Mouse (Mus musculus): ENCODE data around the gene Mxd4. TPM values are rescaled to one million over a fixed set of nuclear protein-coding genes. Genes with fewer than 3 reads are reported as not detected.
A peak's percentile ranks its signal among the peaks of the same experiment; 100 is the strongest.

Mxd4 gene
- polyA plus RNA-seq, 1 experiment, result 69.7 TPM

DNA sequence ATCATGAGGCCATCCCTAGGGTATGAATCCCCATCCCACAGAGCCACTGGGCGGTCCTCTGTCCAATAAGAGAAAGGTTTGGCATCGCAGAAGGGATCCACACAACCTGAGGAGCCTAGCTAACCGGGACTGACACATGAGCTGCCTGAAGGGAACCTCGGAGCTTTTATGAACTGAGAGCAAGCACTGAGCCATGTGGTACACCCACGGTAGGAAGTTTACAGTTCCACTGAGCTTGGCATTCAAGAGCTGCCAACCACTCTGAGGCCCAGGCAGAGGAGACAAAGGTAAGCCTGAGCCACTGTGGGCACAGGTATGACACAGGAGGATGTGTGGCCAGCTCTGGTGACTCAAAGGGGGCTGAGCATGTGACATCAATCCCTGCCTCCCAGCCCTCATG is 37.0 kb upstream of the Mxd4 start:
- Histone ChIP-seq H3K4me3 (ENCODE audit: insufficient read depth, low read length) (no peak overlapping the region), H3K4me1 (ENCODE audit: control insufficient read depth, insufficient read depth, low read length) (no peaks in the 10 kb centered on the region), H3K27ac (ENCODE audit: insufficient read depth, low read length) (no peak overlapping the region)
- TF ChIP-seq CTCF (IDR thresholded peaks at IDR 0.05; ENCODE audit: borderline replicate concordance, insufficient read depth, low read length) (no peak), POLR2A (IDR thresholded peaks at IDR 0.05; ENCODE audit: low read depth, low read length) (no peak)

DNA sequence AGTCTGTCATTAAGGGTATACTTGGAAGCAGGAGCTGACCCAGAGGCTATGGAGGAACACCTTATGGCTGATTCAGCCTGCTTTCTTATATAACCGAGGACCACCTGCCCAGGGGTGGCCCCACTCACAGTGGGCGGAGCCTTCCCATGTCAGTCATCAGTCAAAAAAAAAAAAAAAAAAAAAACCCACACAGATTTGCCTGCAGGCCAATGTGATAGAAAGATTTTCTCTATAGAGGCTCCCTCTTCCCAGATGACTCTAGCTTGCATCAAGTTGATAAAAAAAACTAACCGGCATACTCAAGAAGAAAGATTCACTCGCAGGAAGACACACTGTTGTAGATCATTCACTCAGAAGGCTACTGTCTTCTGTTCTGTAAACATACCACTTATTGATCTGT is 32.5 kb upstream of the Mxd4 start:
- H3K4me3 ChIP-seq (ENCODE audit: insufficient read depth, low read length), result no peak overlapping the region
- no peak overlapping the region for H3K27ac ChIP-seq (ENCODE audit: insufficient read depth, low read length)
- TF ChIP-seq CTCF (IDR thresholded peaks at IDR 0.05; ENCODE audit: borderline replicate concordance, insufficient read depth, low read length) (no peak), POLR2A (IDR thresholded peaks at IDR 0.05; ENCODE audit: low read depth, low read length) (no peak)
- H3K4me1 ChIP-seq (ENCODE audit: control insufficient read depth, insufficient read depth, low read length), result no peaks in the 10 kb centered on the region

DNA sequence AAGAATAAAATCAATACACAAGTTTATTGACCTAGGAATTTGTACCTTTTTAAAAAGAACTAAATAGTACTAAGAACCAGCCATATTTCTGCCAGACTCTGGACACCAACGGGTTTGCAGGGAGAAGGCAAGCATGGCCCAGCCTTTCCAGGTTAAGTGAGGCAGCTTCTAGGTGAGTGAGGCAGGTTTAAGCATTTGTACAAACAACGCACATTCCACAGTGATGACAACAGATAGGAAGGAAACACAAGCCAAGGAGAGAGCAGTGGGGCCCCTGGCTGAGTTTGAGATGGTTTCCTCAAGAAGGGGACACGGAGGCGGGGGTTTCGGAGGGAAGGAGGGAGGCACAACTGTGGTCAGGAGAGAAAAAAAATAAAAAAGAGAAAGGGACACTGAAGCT is 31.2 kb upstream of the Mxd4 start:
- TF ChIP-seq CTCF (IDR thresholded peaks at IDR 0.05; ENCODE audit: borderline replicate concordance, insufficient read depth, low read length), result no peak
- no peak for TF ChIP-seq POLR2A (IDR thresholded peaks at IDR 0.05; ENCODE audit: low read depth, low read length)
- H3K4me1 ChIP-seq (ENCODE audit: control insufficient read depth, insufficient read depth, low read length), result no peaks in the 10 kb centered on the region
- no peak overlapping the region for H3K4me3 ChIP-seq (ENCODE audit: insufficient read depth, low read length)
- H3K27ac ChIP-seq (ENCODE audit: insufficient read depth, low read length), result no peak overlapping the region

DNA sequence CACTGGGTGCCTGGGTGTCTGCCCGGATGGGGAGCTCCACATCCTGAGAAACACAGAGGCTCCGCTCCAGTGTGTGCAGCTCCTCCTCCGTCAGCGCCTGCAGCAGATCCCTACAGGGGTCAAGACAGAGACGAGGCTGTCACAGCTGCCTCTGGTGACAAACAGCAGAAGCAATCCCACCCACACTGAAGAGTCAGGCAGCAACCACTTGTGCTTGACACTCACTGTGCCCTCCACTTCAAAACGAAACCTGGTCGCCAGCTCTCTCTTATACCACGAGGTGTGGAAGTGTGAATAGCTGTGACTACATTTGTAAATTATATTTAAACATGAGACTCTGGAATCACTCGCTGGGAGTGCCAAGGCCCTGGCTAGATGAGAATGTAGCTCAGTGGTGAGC is 30.2 kb upstream of the Mxd4 start:
- Histone ChIP-seq H3K27ac (ENCODE audit: insufficient read depth, low read length) (no peak overlapping the region), H3K4me3 (ENCODE audit: insufficient read depth, low read length) (no peak overlapping the region), H3K4me1 (ENCODE audit: control insufficient read depth, insufficient read depth, low read length) (no peaks in the 10 kb centered on the region)
- TF ChIP-seq CTCF (IDR thresholded peaks at IDR 0.05; ENCODE audit: borderline replicate concordance, insufficient read depth, low read length) (no peak), POLR2A (IDR thresholded peaks at IDR 0.05; ENCODE audit: low read depth, low read length) (no peak)

DNA sequence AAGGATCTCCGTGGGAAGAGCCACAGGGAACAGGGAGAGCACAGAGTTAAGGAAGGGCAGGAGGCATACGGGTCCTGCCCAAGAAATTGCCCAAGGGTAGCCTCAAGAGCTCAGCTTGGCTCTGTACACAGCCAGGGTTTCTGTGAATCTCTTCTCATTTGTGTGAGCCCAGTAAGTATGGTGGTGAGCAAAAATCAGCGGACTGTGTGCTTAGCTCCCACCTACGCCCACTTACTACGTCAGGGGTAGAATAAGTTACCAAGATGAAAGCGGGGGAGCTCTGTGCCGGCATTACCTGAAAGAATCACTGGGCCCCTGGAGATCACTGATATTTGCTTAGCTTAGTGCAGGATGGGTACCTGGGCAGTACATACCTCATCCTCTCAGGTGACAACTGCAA is 28.5 kb upstream of the Mxd4 start:
- no peak for TF ChIP-seq CTCF (IDR thresholded peaks at IDR 0.05; ENCODE audit: borderline replicate concordance, insufficient read depth, low read length)
- TF ChIP-seq POLR2A (IDR thresholded peaks at IDR 0.05; ENCODE audit: low read depth, low read length), result no peak
- no peaks in the 10 kb centered on the region for H3K4me1 ChIP-seq (ENCODE audit: control insufficient read depth, insufficient read depth, low read length)
- no peak overlapping the region for H3K4me3 ChIP-seq (ENCODE audit: insufficient read depth, low read length)
- H3K27ac ChIP-seq (ENCODE audit: insufficient read depth, low read length), result no peak overlapping the region

DNA sequence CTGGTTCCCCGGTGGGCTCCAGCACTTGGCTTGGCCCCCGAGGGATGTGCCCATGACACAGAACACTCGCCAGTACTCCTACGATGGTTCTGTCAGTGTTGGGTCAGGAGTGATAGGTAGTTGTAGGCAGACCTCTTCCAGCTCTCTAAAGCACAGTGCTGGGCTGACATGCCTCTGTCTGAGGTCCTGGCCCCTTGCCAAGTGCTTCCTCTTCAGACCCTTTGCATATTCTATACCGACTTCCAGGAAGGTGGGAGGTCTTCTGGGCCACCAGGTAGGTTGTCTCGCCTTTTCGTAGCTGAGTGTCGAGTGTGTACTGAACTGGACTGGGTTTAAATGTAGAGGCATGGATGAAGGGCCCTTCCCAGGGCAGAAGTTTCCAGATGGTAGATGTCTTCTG is 26.1 kb upstream of the Mxd4 start:
- Histone ChIP-seq H3K4me1 (ENCODE audit: control insufficient read depth, insufficient read depth, low read length) (no peaks in the 10 kb centered on the region), H3K27ac (ENCODE audit: insufficient read depth, low read length) (no peak overlapping the region)
- TF ChIP-seq CTCF (IDR thresholded peaks at IDR 0.05; ENCODE audit: borderline replicate concordance, insufficient read depth, low read length) (no peak), POLR2A (IDR thresholded peaks at IDR 0.05; ENCODE audit: low read depth, low read length) (no peak)

DNA sequence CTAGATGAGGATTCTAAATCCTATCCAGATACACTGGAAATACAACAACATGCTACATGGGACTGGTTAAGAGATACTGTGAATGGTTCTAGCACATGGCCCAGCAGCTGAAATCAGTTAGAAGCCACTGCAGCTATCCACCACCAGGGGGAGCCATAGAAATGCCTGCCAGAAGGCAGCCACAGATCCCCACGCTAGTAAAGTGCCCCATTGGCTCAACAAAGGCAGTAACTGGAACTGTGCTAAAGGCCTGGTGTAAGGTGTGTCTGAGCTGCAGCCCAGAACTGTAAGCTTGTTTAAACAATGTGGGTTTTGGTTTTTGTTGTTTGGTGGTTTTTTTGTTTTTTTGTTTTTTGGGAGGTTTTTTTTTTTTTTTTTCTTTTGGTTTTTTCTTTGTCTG is 22.8 kb upstream of the Mxd4 start:
- H3K4me1 ChIP-seq (ENCODE audit: control insufficient read depth, insufficient read depth, low read length), result no peaks in the 10 kb centered on the region
- TF ChIP-seq POLR2A (IDR thresholded peaks at IDR 0.05; ENCODE audit: low read depth, low read length) (no peak), CTCF (IDR thresholded peaks at IDR 0.05; ENCODE audit: borderline replicate concordance, insufficient read depth, low read length) (peak; percentile 63)
- H3K27ac ChIP-seq (ENCODE audit: insufficient read depth, low read length), result no peak overlapping the region
- no peak overlapping the region for H3K4me3 ChIP-seq (ENCODE audit: insufficient read depth, low read length)

More for the DNA sequence above, 26.1 kb upstream of the Mxd4 start:
- H3K4me3 ChIP-seq (ENCODE audit: insufficient read depth, low read length), result no peak overlapping the region

DNA sequence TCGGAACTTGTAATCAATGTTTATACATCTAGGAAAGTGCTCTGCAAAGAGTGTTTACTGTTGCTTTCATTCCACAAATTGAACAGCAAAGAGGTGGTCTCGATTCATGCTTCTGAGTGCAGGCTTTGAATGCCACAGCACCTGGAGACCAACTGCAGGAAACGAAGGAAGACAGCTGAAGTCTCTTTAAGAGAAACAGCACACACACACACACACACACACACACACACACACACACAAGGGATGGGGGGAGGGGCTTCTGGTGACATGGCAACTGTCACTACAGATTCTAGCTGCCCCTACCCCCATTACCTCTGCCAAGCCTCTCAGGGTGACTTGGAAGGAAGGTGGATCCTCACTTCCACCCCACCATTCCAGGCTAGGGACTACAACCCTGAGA is 20.0 kb upstream of the Mxd4 start:
- TF ChIP-seq POLR2A (IDR thresholded peaks at IDR 0.05; ENCODE audit: low read depth, low read length), result no peak
- TF ChIP-seq CTCF (IDR thresholded peaks at IDR 0.05; ENCODE audit: borderline replicate concordance, insufficient read depth, low read length), result no peak
- Histone ChIP-seq H3K4me1 (ENCODE audit: control insufficient read depth, insufficient read depth, low read length) (no peaks in the 10 kb centered on the region), H3K27ac (ENCODE audit: insufficient read depth, low read length) (no peak overlapping the region), H3K4me3 (ENCODE audit: insufficient read depth, low read length) (no peak overlapping the region)

DNA sequence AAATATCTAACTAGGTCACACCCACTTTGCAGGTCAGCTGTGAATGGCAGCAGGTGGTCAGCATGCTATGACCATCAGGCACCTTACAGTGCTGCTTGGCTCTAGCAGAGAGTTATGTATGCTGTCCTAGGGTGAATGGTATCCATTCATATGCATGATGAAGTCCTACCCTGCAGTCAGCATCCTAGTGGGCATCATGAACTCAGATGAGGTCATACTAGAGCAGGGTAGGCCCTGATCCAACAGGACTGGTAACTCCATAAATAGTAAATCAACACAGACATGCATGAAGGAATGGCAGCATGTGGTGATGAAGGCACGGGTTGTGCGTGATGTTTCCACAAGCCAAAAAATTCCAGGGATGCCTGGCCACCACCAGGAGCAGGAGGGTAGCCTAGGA is 18.3 kb upstream of the Mxd4 start:
- no peak for TF ChIP-seq CTCF (IDR thresholded peaks at IDR 0.05; ENCODE audit: borderline replicate concordance, insufficient read depth, low read length)
- no peak for TF ChIP-seq POLR2A (IDR thresholded peaks at IDR 0.05; ENCODE audit: low read depth, low read length)
- Histone ChIP-seq H3K4me3 (ENCODE audit: insufficient read depth, low read length) (no peak overlapping the region), H3K4me1 (ENCODE audit: control insufficient read depth, insufficient read depth, low read length) (no peaks in the 10 kb centered on the region), H3K27ac (ENCODE audit: insufficient read depth, low read length) (no peak overlapping the region)

DNA sequence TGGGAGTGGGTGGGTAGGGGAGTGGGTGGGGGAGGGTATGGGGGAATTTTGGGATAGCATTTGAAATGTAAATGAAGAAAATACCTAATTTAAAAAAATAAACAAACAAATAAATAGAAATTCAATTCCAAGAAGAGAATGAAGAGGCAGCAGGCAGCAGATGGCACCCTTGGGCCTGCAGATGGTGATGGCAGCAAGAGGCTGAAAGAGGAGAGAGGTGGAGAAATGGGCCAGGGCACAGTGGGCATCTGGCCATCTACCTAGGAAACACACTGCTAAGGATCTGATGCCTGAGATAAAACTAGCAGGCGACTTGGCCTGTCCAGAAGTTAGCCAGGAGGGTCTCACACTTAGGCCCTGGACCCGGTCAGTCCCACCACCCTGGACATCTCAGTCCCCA is 17.4 kb upstream of the Mxd4 start:
- Histone ChIP-seq H3K4me3 (ENCODE audit: insufficient read depth, low read length) (no peak overlapping the region), H3K27ac (ENCODE audit: insufficient read depth, low read length) (no peak overlapping the region), H3K4me1 (ENCODE audit: control insufficient read depth, insufficient read depth, low read length) (no peaks in the 10 kb centered on the region)
- TF ChIP-seq CTCF (IDR thresholded peaks at IDR 0.05; ENCODE audit: borderline replicate concordance, insufficient read depth, low read length) (no peak), POLR2A (IDR thresholded peaks at IDR 0.05; ENCODE audit: low read depth, low read length) (no peak)

DNA sequence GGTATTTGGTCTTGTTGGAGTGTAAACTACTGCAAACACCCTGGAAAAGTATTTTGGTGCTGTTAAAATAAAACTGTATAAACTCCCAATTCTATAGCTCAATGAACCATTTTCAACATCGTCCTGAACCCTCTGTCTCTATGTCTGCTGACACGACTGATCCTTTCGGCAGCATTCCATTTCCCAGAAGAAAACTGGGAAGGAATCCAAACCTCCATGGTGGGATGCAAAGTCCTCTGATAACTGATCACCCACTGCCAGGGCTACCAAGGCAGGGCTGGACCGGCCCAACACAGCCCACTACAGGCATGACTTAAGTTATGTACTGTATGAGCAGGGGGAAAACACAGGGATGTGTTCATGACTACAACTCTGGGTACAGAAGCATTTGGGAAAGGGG is 14.5 kb upstream of the Mxd4 start:
- no peak for TF ChIP-seq CTCF (IDR thresholded peaks at IDR 0.05; ENCODE audit: borderline replicate concordance, insufficient read depth, low read length)
- Histone ChIP-seq H3K4me3 (ENCODE audit: insufficient read depth, low read length) (no peak overlapping the region), H3K4me1 (ENCODE audit: control insufficient read depth, insufficient read depth, low read length) (no peaks in the 10 kb centered on the region), H3K27ac (ENCODE audit: insufficient read depth, low read length) (no peak overlapping the region)

All from embryonic fibroblast, embryonic 13.5 days (primary cell).